Mouse (Mus musculus): ENCODE results near the gene Hoxa11. TPM values are rescaled to one million over a fixed set of nuclear protein-coding genes. Genes with fewer than 3 reads are reported as not detected.

Hoxa11 gene
- total and polyA plus RNA-seq, 2 experiments, result not detected

GRCm38 (mm10) chr6:52252016-52252774 lies 6.6 kb upstream of the Hoxa11 start:
- H3K27me3 ChIP-seq (ENCODE audit: control insufficient read depth, insufficient read depth, low read length), result peaks cover 52% of the 10 kb centered on the region

GRCm38 (mm10) chr6:52251177-52251879 lies 5.7 kb upstream of the Hoxa11 start:
- no peak for DNase-seq (ENCODE audit: extremely low read depth, low read depth, low spot score)
- Histone ChIP-seq H3K27me3 (ENCODE audit: control insufficient read depth, insufficient read depth, low read length) (peaks cover 56% of the 10 kb centered on the region), H3K9ac (ENCODE audit: low read depth, low read length) (no peak overlapping the region), H3K79me2 (ENCODE audit: control insufficient read depth, insufficient read depth, low read length) (no peaks in the 10 kb centered on the region), H3K36me3 (ENCODE audit: control insufficient read depth, insufficient read depth, low read length) (no peaks in the 10 kb centered on the region), H3K4me1 (ENCODE audit: control insufficient read depth, insufficient read depth, low read length) (no peaks in the 10 kb centered on the region), H3K4me3 (ENCODE audit: insufficient read depth, low read depth, low read length) (no peak overlapping the region), H3K27ac (replicated peaks; ENCODE audit: insufficient read depth, low read depth, low read length) (no peak overlapping the region)
- TF ChIP-seq POLR2A (IDR thresholded peaks at IDR 0.05; ENCODE audit: extremely low read depth, insufficient read depth, low read length) (no peak), CTCF (IDR thresholded peaks at IDR 0.05; ENCODE audit: low read depth, low read length) (no peak)
- 16% methylated on average over 7 of the region's 7 CpGs for WGBS

More at GRCm38 (mm10) chr6:52252016-52252774, 6.6 kb upstream of the Hoxa11 start:
- Histone ChIP-seq H3K27ac (replicated peaks; ENCODE audit: insufficient read depth, low read depth, low read length) (no peak overlapping the region), H3K36me3 (ENCODE audit: control insufficient read depth, insufficient read depth, low read length) (no peaks in the 10 kb centered on the region), H3K4me1 (ENCODE audit: control insufficient read depth, insufficient read depth, low read length) (no peaks in the 10 kb centered on the region), H3K79me2 (ENCODE audit: control insufficient read depth, insufficient read depth, low read length) (no peaks in the 10 kb centered on the region), H3K4me3 (ENCODE audit: insufficient read depth, low read depth, low read length) (no peak overlapping the region), H3K9ac (ENCODE audit: low read depth, low read length) (no peak overlapping the region)
- TF ChIP-seq CTCF (IDR thresholded peaks at IDR 0.05; ENCODE audit: low read depth, low read length), result no peak
- TF ChIP-seq POLR2A (IDR thresholded peaks at IDR 0.05; ENCODE audit: extremely low read depth, insufficient read depth, low read length), result no peak
- 8% methylated on average over 24 of the region's 24 CpGs for WGBS
- DNase-seq (ENCODE audit: extremely low read depth, low read depth, low spot score), result no peak

DNA sequence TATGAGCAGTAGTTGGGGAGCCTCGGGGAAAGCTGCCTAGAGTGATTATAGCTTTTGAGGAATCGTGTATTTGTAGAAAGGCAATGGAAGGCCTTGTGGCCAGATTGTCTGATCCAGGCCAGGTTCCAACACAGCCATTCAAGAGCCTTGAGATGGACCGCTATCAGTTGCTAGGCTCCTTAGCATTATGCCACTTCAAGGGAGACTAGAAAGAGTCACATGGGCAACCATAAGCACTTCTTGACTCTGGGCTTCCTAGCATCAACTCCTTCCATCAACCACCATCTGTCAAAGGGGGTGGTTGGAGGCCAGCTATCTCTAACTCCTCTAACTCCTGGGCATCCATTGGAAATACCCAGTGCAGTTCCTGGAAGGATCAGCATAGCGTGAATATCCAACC lies 4.2 kb upstream of the Hoxa11 start:
- H3K79me2 ChIP-seq (ENCODE audit: control insufficient read depth, insufficient read depth, low read length), result no peaks in the 10 kb centered on the region
- H3K4me3 ChIP-seq (ENCODE audit: insufficient read depth, low read depth, low read length), result no peak overlapping the region
- H3K27me3 ChIP-seq (ENCODE audit: control insufficient read depth, insufficient read depth, low read length), result peaks cover 67% of the 10 kb centered on the region
- no peak for TF ChIP-seq CTCF (IDR thresholded peaks at IDR 0.05; ENCODE audit: low read depth, low read length)
- no peak for TF ChIP-seq POLR2A (IDR thresholded peaks at IDR 0.05; ENCODE audit: extremely low read depth, insufficient read depth, low read length)
- DNase-seq (ENCODE audit: extremely low read depth, low read depth, low spot score), result no peak
- no peak overlapping the region for H3K27ac ChIP-seq (replicated peaks; ENCODE audit: insufficient read depth, low read depth, low read length)
- WGBS, result 9% methylated on average over 4 of the region's 4 CpGs
- H3K9ac ChIP-seq (ENCODE audit: low read depth, low read length), result no peak overlapping the region
- H3K4me1 ChIP-seq (ENCODE audit: control insufficient read depth, insufficient read depth, low read length), result no peaks in the 10 kb centered on the region
- no peaks in the 10 kb centered on the region for H3K36me3 ChIP-seq (ENCODE audit: control insufficient read depth, insufficient read depth, low read length)

DNA sequence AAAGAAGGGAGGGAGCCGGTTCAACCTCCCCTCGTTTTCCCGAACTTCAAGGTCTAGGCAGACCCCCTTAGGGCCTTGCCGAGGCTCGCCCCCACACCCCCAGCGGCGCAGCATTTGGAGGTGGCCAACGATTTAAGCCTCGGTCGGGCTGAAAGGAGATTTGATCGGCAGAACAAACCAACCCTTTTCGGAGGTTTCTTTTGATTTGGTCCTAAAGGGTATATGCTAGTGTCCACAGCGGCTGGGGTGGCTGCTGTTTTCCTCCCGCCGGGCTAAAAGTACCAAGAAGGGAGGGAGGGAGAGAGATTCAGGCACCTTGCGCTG lies 3.8 kb upstream of the Hoxa11 start:
- no peaks in the 10 kb centered on the region for H3K36me3 ChIP-seq (ENCODE audit: control insufficient read depth, insufficient read depth, low read length)
- DNase-seq (ENCODE audit: extremely low read depth, low read depth, low spot score), result no peak
- no peak overlapping the region for H3K27ac ChIP-seq (replicated peaks; ENCODE audit: insufficient read depth, low read depth, low read length)
- WGBS, result 3% methylated on average over 16 of the region's 16 CpGs
- H3K9ac ChIP-seq (ENCODE audit: low read depth, low read length), result no peak overlapping the region
- TF ChIP-seq CTCF (IDR thresholded peaks at IDR 0.05; ENCODE audit: low read depth, low read length), result no peak
- no peak for TF ChIP-seq POLR2A (IDR thresholded peaks at IDR 0.05; ENCODE audit: extremely low read depth, insufficient read depth, low read length)
- H3K27me3 ChIP-seq (ENCODE audit: control insufficient read depth, insufficient read depth, low read length), result peaks cover 69% of the 10 kb centered on the region
- H3K79me2 ChIP-seq (ENCODE audit: control insufficient read depth, insufficient read depth, low read length), result no peaks in the 10 kb centered on the region
- H3K4me1 ChIP-seq (ENCODE audit: control insufficient read depth, insufficient read depth, low read length), result no peaks in the 10 kb centered on the region
- no peak overlapping the region for H3K4me3 ChIP-seq (ENCODE audit: insufficient read depth, low read depth, low read length)

GRCm38 (mm10) chr6:52248638-52249414 lies 3.2 kb upstream of the Hoxa11 start:
- no peaks in the 10 kb centered on the region for H3K79me2 ChIP-seq (ENCODE audit: control insufficient read depth, insufficient read depth, low read length)
- no peaks in the 10 kb centered on the region for H3K4me1 ChIP-seq (ENCODE audit: control insufficient read depth, insufficient read depth, low read length)
- H3K27ac ChIP-seq (replicated peaks; ENCODE audit: insufficient read depth, low read depth, low read length), result no peak overlapping the region
- DNase-seq (ENCODE audit: extremely low read depth, low read depth, low spot score), result no peak
- no peak overlapping the region for H3K9ac ChIP-seq (ENCODE audit: low read depth, low read length)
- H3K4me3 ChIP-seq (ENCODE audit: insufficient read depth, low read depth, low read length), result no peak overlapping the region
- peaks cover 69% of the 10 kb centered on the region for H3K27me3 ChIP-seq (ENCODE audit: control insufficient read depth, insufficient read depth, low read length)
- TF ChIP-seq CTCF (IDR thresholded peaks at IDR 0.05; ENCODE audit: low read depth, low read length) (no peak), POLR2A (IDR thresholded peaks at IDR 0.05; ENCODE audit: extremely low read depth, insufficient read depth, low read length) (no peak)
- H3K36me3 ChIP-seq (ENCODE audit: control insufficient read depth, insufficient read depth, low read length), result no peaks in the 10 kb centered on the region
- 4% methylated on average over 27 of the region's 27 CpGs for WGBS

Data from liver, adult 2 months (tissue).